Mouse (Mus musculus) lung, adult 18-20 months (tissue): Measurements from ENCODE around the gene Eif3j1.

ENCODE experiments used
- DNase-seq, 2 experiments: peaks; one replicate each; pipeline ENCODE4 v3.0.0; 2022; ENCODE audit warnings: mixed read lengths in 2 of 2

Gene Eif3j1

GRCm38 (mm10) chr2:122102070-122102469 lies 73.7 kb downstream of the Eif3j1 start:
- DNase-seq: peak in 1 of 2 experiments; percentile 25
